Mouse (Mus musculus): ENCODE measurements around the gene Adap2. TPM values are rescaled to one million over a fixed set of nuclear protein-coding genes. Genes with fewer than 3 reads are reported as not detected.

Gene Adap2
- polyA plus RNA-seq, 1 experiment from 2014 or later = 0.67 TPM

GRCm38 (mm10) chr11:80190280-80190679, 36.4 kb downstream of the Adap2 start:
- no peak for DNase-seq (ENCODE audit: low spot score)
- Histone ChIP-seq H3K9me3 (ENCODE audit: control insufficient read depth, low read length) (no peaks in the 10 kb centered on the region), H3K4me3 (ENCODE audit: low read depth, low read length) (no peak overlapping the region), H3K27me3 (ENCODE audit: control insufficient read depth, insufficient read depth, low read length) (no peaks in the 10 kb centered on the region), H3K4me1 (ENCODE audit: control insufficient read depth, insufficient read depth, low read length) (no peaks in the 10 kb centered on the region), H3K36me3 (ENCODE audit: control insufficient read depth, insufficient read depth, low read length) (peaks cover 2% of the 10 kb centered on the region; the same call in 1 of the 2 replicates), H3K27ac (replicated peaks; ENCODE audit: low read depth, low read length) (no peak overlapping the region), H3K4me2 (ENCODE audit: low read depth, severe bottlenecking) (no peak overlapping the region), H3K9ac (ENCODE audit: low read length) (no peak overlapping the region)
- WGBS = 70% methylated on average over 4 of the region's 4 CpGs
- ATAC-seq (ENCODE audit: insufficient number of reproducible peaks, low FRiP score, low TSS enrichment, low read depth) = no peak

- Histone ChIP-seq H3K9ac (ENCODE audit: low read length) (no peak overlapping the region), H3K36me3 (ENCODE audit: control insufficient read depth, insufficient read depth, low read length) (peaks cover 2% of the 10 kb centered on the region; the same call in 1 of the 2 replicates), H3K4me3 (ENCODE audit: low read depth, low read length) (no peak overlapping the region), H3K27ac (replicated peaks; ENCODE audit: low read depth, low read length) (no peak overlapping the region), H3K27me3 (ENCODE audit: control insufficient read depth, insufficient read depth, low read length) (no peaks in the 10 kb centered on the region), H3K4me2 (ENCODE audit: low read depth, severe bottlenecking) (no peak overlapping the region), H3K4me1 (ENCODE audit: control insufficient read depth, insufficient read depth, low read length) (no peaks in the 10 kb centered on the region), H3K9me3 (ENCODE audit: control insufficient read depth, low read length) (no peaks in the 10 kb centered on the region)
- WGBS = 60% methylated on average over 4 of the region's 4 CpGs
- no peak for DNase-seq (ENCODE audit: low spot score)
- no peak for ATAC-seq (ENCODE audit: insufficient number of reproducible peaks, low FRiP score, low TSS enrichment, low read depth)
Observed at GRCm38 (mm10) chr11:80193827-80194226, 39.9 kb downstream of the Adap2 start.

GRCm38 (mm10) chr11:80196351-80196750, 42.4 kb downstream of the Adap2 start:
- Histone ChIP-seq H3K4me2 (ENCODE audit: low read depth, severe bottlenecking) (no peak overlapping the region), H3K4me3 (ENCODE audit: low read depth, low read length) (no peak overlapping the region)

GRCm38 (mm10) chr11:80199316-80199715, 45.4 kb downstream of the Adap2 start:
- H3K36me3 ChIP-seq (ENCODE audit: control insufficient read depth, insufficient read depth, low read length) = no peaks in the 10 kb centered on the region
- no peaks in the 10 kb centered on the region for H3K9me3 ChIP-seq (ENCODE audit: control insufficient read depth, low read length)
- no peaks in the 10 kb centered on the region for H3K4me1 ChIP-seq (ENCODE audit: control insufficient read depth, insufficient read depth, low read length)
- no peaks in the 10 kb centered on the region for H3K27me3 ChIP-seq (ENCODE audit: control insufficient read depth, insufficient read depth, low read length)
- H3K4me2 ChIP-seq (ENCODE audit: low read depth, severe bottlenecking) = no peak overlapping the region
- DNase-seq (ENCODE audit: low spot score) = no peak
- no peak overlapping the region for H3K27ac ChIP-seq (replicated peaks; ENCODE audit: low read depth, low read length)
- 95% methylated on average over 3 of the region's 3 CpGs for WGBS
- no peak overlapping the region for H3K9ac ChIP-seq (ENCODE audit: low read length)
- H3K4me3 ChIP-seq (ENCODE audit: low read depth, low read length) = no peak overlapping the region
- ATAC-seq (ENCODE audit: insufficient number of reproducible peaks, low FRiP score, low TSS enrichment, low read depth) = no peak

More at GRCm38 (mm10) chr11:80196351-80196750, 42.4 kb downstream of the Adap2 start:
- Histone ChIP-seq H3K9ac (ENCODE audit: low read length) (no peak overlapping the region), H3K4me1 (ENCODE audit: control insufficient read depth, insufficient read depth, low read length) (no peaks in the 10 kb centered on the region), H3K36me3 (ENCODE audit: control insufficient read depth, insufficient read depth, low read length) (no peaks in the 10 kb centered on the region), H3K9me3 (ENCODE audit: control insufficient read depth, low read length) (no peaks in the 10 kb centered on the region), H3K27ac (replicated peaks; ENCODE audit: low read depth, low read length) (no peak overlapping the region), H3K27me3 (ENCODE audit: control insufficient read depth, insufficient read depth, low read length) (no peaks in the 10 kb centered on the region)
- 88% methylated on average over 7 of the region's 7 CpGs for WGBS
- no peak for ATAC-seq (ENCODE audit: insufficient number of reproducible peaks, low FRiP score, low TSS enrichment, low read depth)
- no peak for DNase-seq (ENCODE audit: low spot score)

- WGBS = 90% methylated on average over 2 of the region's 2 CpGs
- H3K27ac ChIP-seq (replicated peaks; ENCODE audit: low read depth, low read length) = no peak overlapping the region
- H3K36me3 ChIP-seq (ENCODE audit: control insufficient read depth, insufficient read depth, low read length) = no peaks in the 10 kb centered on the region
- H3K4me2 ChIP-seq (ENCODE audit: low read depth, severe bottlenecking) = no peak overlapping the region
- H3K9me3 ChIP-seq (ENCODE audit: control insufficient read depth, low read length) = no peaks in the 10 kb centered on the region
- DNase-seq (ENCODE audit: low spot score) (no peak), ATAC-seq (ENCODE audit: insufficient number of reproducible peaks, low FRiP score, low TSS enrichment, low read depth) (no peak)
- no peak overlapping the region for H3K9ac ChIP-seq (ENCODE audit: low read length)
- no peaks in the 10 kb centered on the region for H3K27me3 ChIP-seq (ENCODE audit: control insufficient read depth, insufficient read depth, low read length)
- H3K4me1 ChIP-seq (ENCODE audit: control insufficient read depth, insufficient read depth, low read length) = no peaks in the 10 kb centered on the region
- no peak overlapping the region for H3K4me3 ChIP-seq (ENCODE audit: low read depth, low read length)
Observed at GRCm38 (mm10) chr11:80199773-80200172, 45.9 kb downstream of the Adap2 start.

GRCm38 (mm10) chr11:80200326-80200725, 46.4 kb downstream of the Adap2 start:
- no peak for ATAC-seq (ENCODE audit: insufficient number of reproducible peaks, low FRiP score, low TSS enrichment, low read depth)
- H3K9ac ChIP-seq (ENCODE audit: low read length) = no peak overlapping the region
- H3K4me3 ChIP-seq (ENCODE audit: low read depth, low read length) = no peak overlapping the region
- H3K9me3 ChIP-seq (ENCODE audit: control insufficient read depth, low read length) = no peaks in the 10 kb centered on the region
- DNase-seq (ENCODE audit: low spot score) = no peak
- WGBS = 74% methylated on average over 1 of the region's 1 CpGs
- H3K4me2 ChIP-seq (ENCODE audit: low read depth, severe bottlenecking) = no peak overlapping the region
- H3K27me3 ChIP-seq (ENCODE audit: control insufficient read depth, insufficient read depth, low read length) = no peaks in the 10 kb centered on the region
- no peak overlapping the region for H3K27ac ChIP-seq (replicated peaks; ENCODE audit: low read depth, low read length)
- no peaks in the 10 kb centered on the region for H3K36me3 ChIP-seq (ENCODE audit: control insufficient read depth, insufficient read depth, low read length)
- no peaks in the 10 kb centered on the region for H3K4me1 ChIP-seq (ENCODE audit: control insufficient read depth, insufficient read depth, low read length)

- 75% methylated on average over 6 of the region's 6 CpGs for WGBS
- ATAC-seq (ENCODE audit: insufficient number of reproducible peaks, low FRiP score, low TSS enrichment, low read depth) = no peak
- no peak overlapping the region for H3K27ac ChIP-seq (replicated peaks; ENCODE audit: low read depth, low read length)
Observed at GRCm38 (mm10) chr11:80202296-80202695, 48.4 kb downstream of the Adap2 start.

GRCm38 (mm10) chr11:80204037-80204436, 50.1 kb downstream of the Adap2 start:
- no peak for ATAC-seq (ENCODE audit: insufficient number of reproducible peaks, low FRiP score, low TSS enrichment, low read depth)
- Histone ChIP-seq H3K4me3 (ENCODE audit: low read depth, low read length) (no peak overlapping the region), H3K27ac (replicated peaks; ENCODE audit: low read depth, low read length) (no peak overlapping the region), H3K9ac (ENCODE audit: low read length) (no peak overlapping the region), H3K36me3 (ENCODE audit: control insufficient read depth, insufficient read depth, low read length) (no peaks in the 10 kb centered on the region), H3K4me2 (ENCODE audit: low read depth, severe bottlenecking) (no peak overlapping the region), H3K4me1 (ENCODE audit: control insufficient read depth, insufficient read depth, low read length) (no peaks in the 10 kb centered on the region), H3K9me3 (ENCODE audit: control insufficient read depth, low read length) (no peaks in the 10 kb centered on the region), H3K27me3 (ENCODE audit: control insufficient read depth, insufficient read depth, low read length) (no peaks in the 10 kb centered on the region)
- 72% methylated on average over 3 of the region's 3 CpGs for WGBS
- no peak for DNase-seq (ENCODE audit: low spot score)

More at GRCm38 (mm10) chr11:80202296-80202695, 48.4 kb downstream of the Adap2 start:
- Histone ChIP-seq H3K9ac (ENCODE audit: low read length) (no peak overlapping the region), H3K4me3 (ENCODE audit: low read depth, low read length) (no peak overlapping the region), H3K27me3 (ENCODE audit: control insufficient read depth, insufficient read depth, low read length) (no peaks in the 10 kb centered on the region), H3K36me3 (ENCODE audit: control insufficient read depth, insufficient read depth, low read length) (no peaks in the 10 kb centered on the region), H3K9me3 (ENCODE audit: control insufficient read depth, low read length) (no peaks in the 10 kb centered on the region), H3K4me2 (ENCODE audit: low read depth, severe bottlenecking) (no peak overlapping the region), H3K4me1 (ENCODE audit: control insufficient read depth, insufficient read depth, low read length) (no peaks in the 10 kb centered on the region)
- no peak for DNase-seq (ENCODE audit: low spot score)

GRCm38 (mm10) chr11:80204941-80205340, 51.0 kb downstream of the Adap2 start:
- no peak overlapping the region for H3K27ac ChIP-seq (replicated peaks; ENCODE audit: low read depth, low read length)
- H3K9me3 ChIP-seq (ENCODE audit: control insufficient read depth, low read length) = no peaks in the 10 kb centered on the region
- H3K4me2 ChIP-seq (ENCODE audit: low read depth, severe bottlenecking) = no peak overlapping the region
- DNase-seq (ENCODE audit: low spot score) = no peak
- no peaks in the 10 kb centered on the region for H3K27me3 ChIP-seq (ENCODE audit: control insufficient read depth, insufficient read depth, low read length)
- ATAC-seq (ENCODE audit: insufficient number of reproducible peaks, low FRiP score, low TSS enrichment, low read depth) = no peak
- no peaks in the 10 kb centered on the region for H3K36me3 ChIP-seq (ENCODE audit: control insufficient read depth, insufficient read depth, low read length)
- no peak overlapping the region for H3K4me3 ChIP-seq (ENCODE audit: low read depth, low read length)
- 60% methylated on average over 5 of the region's 5 CpGs for WGBS
- H3K4me1 ChIP-seq (ENCODE audit: control insufficient read depth, insufficient read depth, low read length) = peaks cover 1% of the 10 kb centered on the region; the same call in 1 of the 2 replicates
- H3K9ac ChIP-seq (ENCODE audit: low read length) = no peak overlapping the region

All from limb, embryonic 11.5 days (tissue).